9 mouse cellular contexts compared by ENCODE assay signal in genomic region chr3:55347371-55348025, GRCm38 (mm10).
DNase-seq lines count a peak whose midpoint lies in the region; ATAC-seq lines count a peak whose summit lies in the region.
"Had no signal": no experiment of that assay in that cellular context is flagged by ENCODE, and none has a peak within 500 bp of the region (broad histone marks: within the 10 kb centered on the region; RNA-seq: fewer than 3 reads in every experiment).

No protein-coding gene starts in this region.

- H3K9ac ChIP-seq in intestine, embryonic 14.5 days (ENCODE audit: low read length), result no peak overlapping the region
- no peak overlapping the region for H3K9ac ChIP-seq in intestine, embryonic 16.5 days (ENCODE audit: low read depth, low read length)
- H3K9ac ChIP-seq in neural tube, embryonic 13.5 days, result peak overlapping the region; percentile 49
- no peak overlapping the region for H3K9ac ChIP-seq in liver, embryonic 11.5 days (ENCODE audit: low read depth, low read length)
- H3K9ac ChIP-seq: embryonic facial prominence, embryonic 12.5 days had no signal

- WGBS in intestine, embryonic 14.5 days, result 26% methylated on average over 16 of the region's 16 CpGs
- WGBS in intestine, embryonic 16.5 days, result 28% methylated on average over 16 of the region's 16 CpGs
- 32% methylated on average over 16 of the region's 16 CpGs for WGBS in embryonic facial prominence, embryonic 10.5 days
- 14% methylated on average over 16 of the region's 16 CpGs for WGBS in neural tube, embryonic 13.5 days
- 44% methylated on average over 16 of the region's 16 CpGs for WGBS in liver, embryonic 11.5 days

- DNase-seq in intestine, embryonic 14.5 days (ENCODE audit: low spot score), result peak; percentile 52
- peak; percentile 34 for DNase-seq in embryonic facial prominence, embryonic 10.5 days (ENCODE audit: low spot score)
- peak; percentile 71 to 88 for DNase-seq in layer of hippocampus, adult 18-20 months (ENCODE audit: low spot score in 2 of 2)
- DNase-seq in gastrocnemius, adult 8-10 months (ENCODE audit: low spot score in 2 of 2), result no peak
- DNase-seq in liver, embryonic 11.5 days (ENCODE audit: low spot score), result no peak

- H3K9me3 ChIP-seq in intestine, embryonic 14.5 days (ENCODE audit: control insufficient read depth, low read length), result no peaks in the 10 kb centered on the region
- H3K9me3 ChIP-seq in intestine, embryonic 16.5 days (ENCODE audit: control insufficient read depth, low read length), result no peaks in the 10 kb centered on the region
- no peaks in the 10 kb centered on the region for H3K9me3 ChIP-seq in embryonic facial prominence, embryonic 10.5 days
- H3K9me3 ChIP-seq in neural tube, embryonic 13.5 days, result no peaks in the 10 kb centered on the region
- H3K9me3 ChIP-seq in liver, embryonic 11.5 days (ENCODE audit: control insufficient read depth, low read length), result no peaks in the 10 kb centered on the region
- H3K9me3 ChIP-seq: embryonic facial prominence, embryonic 12.5 days had no signal

- H3K4me3 ChIP-seq in intestine, embryonic 14.5 days (ENCODE audit: low read depth, low read length), result no peak overlapping the region
- H3K4me3 ChIP-seq in intestine, embryonic 16.5 days (ENCODE audit: low read length), result no peak overlapping the region
- H3K4me3 ChIP-seq in embryonic facial prominence, embryonic 10.5 days, result peak overlapping the region; percentile 20; the same call in 1 of the 2 replicates
- no peak overlapping the region; the same call in 1 of the 2 replicates for H3K4me3 ChIP-seq in neural tube, embryonic 13.5 days
- H3K4me3 ChIP-seq in liver, embryonic 11.5 days (ENCODE audit: low read depth, low read length), result no peak overlapping the region
- H3K4me3 ChIP-seq: embryonic facial prominence, embryonic 12.5 days had no signal

- H3K27me3 ChIP-seq in intestine, embryonic 14.5 days (replicated peaks; ENCODE audit: control insufficient read depth, insufficient read depth, low read length), result no peaks in the 10 kb centered on the region
- H3K27me3 ChIP-seq in intestine, embryonic 16.5 days (replicated peaks; ENCODE audit: control insufficient read depth, insufficient read depth, low read length), result no peaks in the 10 kb centered on the region
- H3K27me3 ChIP-seq in embryonic facial prominence, embryonic 10.5 days (replicated peaks; ENCODE audit: low read depth, poor library complexity, severe bottlenecking), result no peaks in the 10 kb centered on the region
- no peaks in the 10 kb centered on the region for H3K27me3 ChIP-seq in neural tube, embryonic 13.5 days
- no peaks in the 10 kb centered on the region for H3K27me3 ChIP-seq in liver, embryonic 11.5 days (replicated peaks; ENCODE audit: control insufficient read depth, insufficient read depth, low read length)
- H3K27me3 ChIP-seq: embryonic facial prominence, embryonic 12.5 days had no signal

- no peak for ATAC-seq in intestine, embryonic 14.5 days (replicated peaks; ENCODE audit: low FRiP score, low TSS enrichment, low read depth)
- ATAC-seq in intestine, embryonic 16.5 days, result no peak
- peak; percentile 48 for ATAC-seq in neural tube, embryonic 13.5 days (ENCODE audit: low read depth)
- ATAC-seq in inflammation-experienced regulatory T-cells, adult 6 months, result no peak
- no peak for ATAC-seq in liver, embryonic 11.5 days (replicated peaks; ENCODE audit: low FRiP score)

- H3K36me3 ChIP-seq in intestine, embryonic 14.5 days (ENCODE audit: control insufficient read depth, insufficient read depth, low read length), result no peaks in the 10 kb centered on the region
- no peaks in the 10 kb centered on the region for H3K36me3 ChIP-seq in intestine, embryonic 16.5 days (ENCODE audit: control insufficient read depth, insufficient read depth, low read length)
- H3K36me3 ChIP-seq in embryonic facial prominence, embryonic 10.5 days (replicated peaks), result no peaks in the 10 kb centered on the region
- H3K36me3 ChIP-seq in neural tube, embryonic 13.5 days, result no peaks in the 10 kb centered on the region
- H3K36me3 ChIP-seq in liver, embryonic 11.5 days (ENCODE audit: control insufficient read depth, insufficient read depth, low read length), result no peaks in the 10 kb centered on the region
- H3K36me3 ChIP-seq: embryonic facial prominence, embryonic 12.5 days had no signal

- H3K27ac ChIP-seq in intestine, embryonic 14.5 days (ENCODE audit: low read depth), result no peak overlapping the region
- no peak overlapping the region for H3K27ac ChIP-seq in intestine, embryonic 16.5 days (ENCODE audit: low read length)
- peak overlapping the region; percentile 55 for H3K27ac ChIP-seq in embryonic facial prominence, embryonic 10.5 days (replicated peaks)
- peak overlapping the region; percentile 90 for H3K27ac ChIP-seq in neural tube, embryonic 13.5 days (replicated peaks)
- H3K27ac ChIP-seq in liver, embryonic 11.5 days (ENCODE audit: low read depth, low read length), result no peak overlapping the region

- no peaks in the 10 kb centered on the region; the same call in 1 of the 2 replicates for H3K4me1 ChIP-seq in intestine, embryonic 14.5 days (replicated peaks; ENCODE audit: control insufficient read depth, insufficient read depth, low read length)
- peaks cover 4% of the 10 kb centered on the region; the same call in 1 of the 2 replicates for H3K4me1 ChIP-seq in intestine, embryonic 16.5 days (ENCODE audit: control insufficient read depth, insufficient read depth, low read length)
- peaks cover 35% of the 10 kb centered on the region for H3K4me1 ChIP-seq in embryonic facial prominence, embryonic 10.5 days
- peaks cover 67% of the 10 kb centered on the region for H3K4me1 ChIP-seq in neural tube, embryonic 13.5 days (replicated peaks)
- no peaks in the 10 kb centered on the region for H3K4me1 ChIP-seq in liver, embryonic 11.5 days (replicated peaks; ENCODE audit: control insufficient read depth, insufficient read depth, low read length)

- no peak overlapping the region for H3K4me2 ChIP-seq in intestine, embryonic 14.5 days (ENCODE audit: low read length)
- H3K4me2 ChIP-seq in intestine, embryonic 16.5 days (ENCODE audit: low read depth, low read length), result no peak overlapping the region
- H3K4me2 ChIP-seq in neural tube, embryonic 13.5 days, result peak overlapping the region; percentile 42
- no peak overlapping the region for H3K4me2 ChIP-seq in liver, embryonic 11.5 days
- H3K4me2 ChIP-seq: embryonic facial prominence, embryonic 12.5 days had no signal

Comparison
In these comparisons a context has a peak if more than half of its experiments do, and no peak if none do; other contexts are left out.
1. DNase-seq: peak in intestine, embryonic 14.5 days (single experiment), embryonic facial prominence, embryonic 10.5 days (single experiment) and layer of hippocampus, adult 18-20 months (2 of 2); none in gastrocnemius, adult 8-10 months (0 of 2) and liver, embryonic 11.5 days (single experiment).
2. H3K27ac ChIP-seq: peak in embryonic facial prominence, embryonic 10.5 days (single experiment) and neural tube, embryonic 13.5 days (single experiment); none in intestine, embryonic 14.5 days (single experiment), intestine, embryonic 16.5 days (single experiment) and liver, embryonic 11.5 days (single experiment).